Mouse (Mus musculus) G1E (cell line): ENCODE results near the gene Tpo. TPM values are rescaled to one million over a fixed set of nuclear protein-coding genes. Genes with fewer than 3 reads are reported as not detected.

Source experiments
- ATAC-seq: 2 replicates; pipeline ENCODE4 v1.8.0; 2016; ENCODE audit warnings: mild to moderate bottlenecking; ENCODE audit not compliant: insufficient number of reproducible peaks, poor library complexity, low FRiP score, severe bottlenecking; ENCODE audit errors: extremely low read depth
- DNase-seq: peaks from one replicate; pipeline ENCODE4 v3.0.0; 2012; ENCODE audit warnings: low spot score
- H3K27me3 ChIP-seq: 2 replicates; pipeline ENCODE4 v1.6.1; 2012; ENCODE audit warnings: mild to moderate bottlenecking, low read length, inconsistent platforms; ENCODE audit not compliant: insufficient read depth
- H3K36me3 ChIP-seq: replicated peaks from 2 replicates; pipeline ENCODE3; 2012; ENCODE audit warnings: mild to moderate bottlenecking, inconsistent platforms
- H3K4me1 ChIP-seq: 2 replicates; pipeline ENCODE4 v1.6.1; 2012; ENCODE audit warnings: low read depth, low read length, inconsistent platforms, mixed read lengths; ENCODE audit not compliant: insufficient read depth
- H3K4me3 ChIP-seq: 2 replicates; pipeline ENCODE4 v1.5.1; 2012; ENCODE audit warnings: low read depth, mild to moderate bottlenecking, inconsistent platforms, low read length, moderate library complexity, mixed read lengths
- H3K9me3 ChIP-seq: replicated peaks from 2 replicates; pipeline ENCODE4 v1.6.1; 2012; ENCODE audit warnings: inconsistent platforms
- CTCF ChIP-seq: IDR thresholded peaks from 2 replicates; pipeline ENCODE4 v1.5.1; 2012; ENCODE audit warnings: low read depth, low read length, inconsistent platforms, mixed read lengths
- GATA1 ChIP-seq: IDR thresholded peaks from 2 replicates; pipeline ENCODE4 v1.6.1; 2012; ENCODE audit warnings: borderline replicate concordance, low read length, inconsistent platforms, mixed read lengths
- GATA2 ChIP-seq: IDR thresholded peaks from 2 replicates; pipeline ENCODE4 v1.6.1; 2012; ENCODE audit warnings: low read depth, low read length, inconsistent platforms, borderline replicate concordance
- POLR2AphosphoS5 ChIP-seq: IDR thresholded peaks from 2 replicates; pipeline ENCODE4 v1.6.1; 2012; ENCODE audit warnings: low read depth, low read length, inconsistent platforms; ENCODE audit not compliant: insufficient replicate concordance
- TAL1 ChIP-seq: conservative IDR thresholded peaks from 2 replicates; pipeline ENCODE4 v1.6.1; 2012; ENCODE audit warnings: low read depth, low read length, inconsistent platforms, mixed read lengths
- polyA plus RNA-seq: library from polyadenylated mRNA; stranded (reverse); fragments of >175 nt; gene quantifications from 2 replicates; pipeline ENCODE4 v1.2.3, GENCODE M21; 2012
- total RNA-seq, 2 experiments: library from RNA; stranded (forward) in 1 of 2; stranded (reverse) in 1 of 2; fragments of 200-1000 nt in 1 of 2; fragments of >200 nt in 1 of 2; fragmentation: Nextera tagmentation in 1 of 2; gene quantifications; 2 replicates each; pipeline ENCODE4 v1.2.3; 2014 to 2017

Tpo gene
- total and polyA plus RNA-seq, 3 experiments = 0.05 TPM; not detected in 2

- ATAC-seq (no peak), DNase-seq (no peak)
- Histone ChIP-seq H3K27me3 (no peaks in the 10 kb centered on the region), H3K9me3 (peaks cover 45% of the 10 kb centered on the region), H3K4me1 (no peaks in the 10 kb centered on the region), H3K36me3 (no peaks in the 10 kb centered on the region), H3K4me3 (no peak overlapping the region)
- no peak for TF ChIP-seq POLR2AphosphoS5
- no peak for TF ChIP-seq CTCF
- no peak for TF ChIP-seq GATA2
- TF ChIP-seq GATA1 = no peak
- no peak for TF ChIP-seq TAL1
These were observed 31.6 kb upstream of the Tpo start for GRCm38 (mm10) chr12:30164005-30164404.

GRCm38 (mm10) chr12:30161731-30162406 is 29.4 kb upstream of the Tpo start:
- TF ChIP-seq CTCF (no peak), GATA2 (no peak), GATA1 (no peak), POLR2AphosphoS5 (no peak), TAL1 (no peak)
- H3K9me3 ChIP-seq = peaks cover 44% of the 10 kb centered on the region
- H3K27me3 ChIP-seq = no peaks in the 10 kb centered on the region
- no peak overlapping the region for H3K4me3 ChIP-seq
- ATAC-seq = no peak
- no peaks in the 10 kb centered on the region for H3K4me1 ChIP-seq
- DNase-seq = no peak
- no peaks in the 10 kb centered on the region for H3K36me3 ChIP-seq

GRCm38 (mm10) chr12:30160475-30160874 is 28.1 kb upstream of the Tpo start:
- H3K9me3 ChIP-seq = peaks cover 47% of the 10 kb centered on the region
- no peaks in the 10 kb centered on the region for H3K4me1 ChIP-seq
- no peak overlapping the region for H3K4me3 ChIP-seq
- H3K27me3 ChIP-seq = no peaks in the 10 kb centered on the region
- DNase-seq = no peak
- no peak for ATAC-seq
- H3K36me3 ChIP-seq = no peaks in the 10 kb centered on the region
- TF ChIP-seq POLR2AphosphoS5 = no peak
- no peak for TF ChIP-seq GATA1
- no peak for TF ChIP-seq CTCF
- no peak for TF ChIP-seq TAL1
- no peak for TF ChIP-seq GATA2

- H3K27me3 ChIP-seq = no peaks in the 10 kb centered on the region
- DNase-seq (no peak), ATAC-seq (no peak)
- no peaks in the 10 kb centered on the region for H3K36me3 ChIP-seq
- no peak for TF ChIP-seq GATA2
- TF ChIP-seq GATA1 = no peak
- no peak for TF ChIP-seq POLR2AphosphoS5
- TF ChIP-seq CTCF = no peak
- H3K9me3 ChIP-seq = peaks cover 52% of the 10 kb centered on the region
- no peak overlapping the region for H3K4me3 ChIP-seq
- no peaks in the 10 kb centered on the region for H3K4me1 ChIP-seq
These were observed 27.4 kb upstream of the Tpo start for GRCm38 (mm10) chr12:30159788-30160187.

- Histone ChIP-seq H3K27me3 (no peaks in the 10 kb centered on the region), H3K4me3 (no peak overlapping the region), H3K36me3 (no peaks in the 10 kb centered on the region), H3K9me3 (peaks cover 33% of the 10 kb centered on the region), H3K4me1 (no peaks in the 10 kb centered on the region)
- no peak for DNase-seq
- no peak for ATAC-seq
- TF ChIP-seq CTCF = no peak
- TF ChIP-seq TAL1 = no peak
- no peak for TF ChIP-seq GATA1
- TF ChIP-seq GATA2 = no peak
These were observed 21.8 kb upstream of the Tpo start for GRCm38 (mm10) chr12:30154079-30154673.

- no peak for DNase-seq
- no peak for ATAC-seq
- Histone ChIP-seq H3K9me3 (peaks cover 48% of the 10 kb centered on the region), H3K27me3 (no peaks in the 10 kb centered on the region), H3K36me3 (no peaks in the 10 kb centered on the region), H3K4me3 (no peak overlapping the region), H3K4me1 (no peaks in the 10 kb centered on the region)
- TF ChIP-seq GATA2 = no peak
- TF ChIP-seq TAL1 = no peak
- no peak for TF ChIP-seq GATA1
- no peak for TF ChIP-seq POLR2AphosphoS5
- no peak for TF ChIP-seq CTCF
These were observed 9.7 kb upstream of the Tpo start for GRCm38 (mm10) chr12:30142085-30142484.

- no peak for DNase-seq
- Histone ChIP-seq H3K4me3 (no peak overlapping the region), H3K27me3 (no peaks in the 10 kb centered on the region), H3K4me1 (no peaks in the 10 kb centered on the region), H3K9me3 (peaks cover 32% of the 10 kb centered on the region), H3K36me3 (no peaks in the 10 kb centered on the region)
- TF ChIP-seq GATA2 (no peak), GATA1 (no peak), TAL1 (no peak), POLR2AphosphoS5 (no peak), CTCF (no peak)
- ATAC-seq = no peak
These were observed 3.1 kb downstream of the Tpo start for GRCm38 (mm10) chr12:30129411-30129716.
